23 mouse cellular contexts compared by ENCODE assay signal in the genomic region with DNA sequence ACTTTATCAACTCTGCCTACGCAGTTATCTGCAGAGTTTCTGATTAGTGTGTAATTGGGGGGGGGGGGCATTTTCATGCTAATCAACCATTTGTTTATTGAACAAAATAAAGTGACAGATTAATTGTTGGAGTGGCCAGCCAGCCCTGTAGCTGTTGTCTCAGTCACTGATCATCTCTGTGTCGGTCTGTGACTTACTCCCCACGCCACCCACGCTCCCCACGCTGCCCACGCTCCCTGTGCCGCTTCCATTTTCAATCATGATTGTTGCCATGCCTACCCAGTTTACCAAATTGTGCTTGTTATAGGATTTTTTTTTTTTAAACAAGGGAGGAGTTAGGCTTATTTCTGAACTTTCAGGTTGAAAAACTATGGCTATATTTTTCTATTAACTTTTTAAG.
"Had no signal": no experiment of that assay in that cellular context is flagged by ENCODE, and none has a peak within 500 bp of the region (broad histone marks: within the 10 kb centered on the region; RNA-seq: fewer than 3 reads in every experiment).

No protein-coding gene starts in this region.

- H3K27ac ChIP-seq: intestine, embryonic 15.5 days; limb, embryonic 10.5 days; limb, embryonic 13.5 days; liver, embryonic 12.5 days; liver, embryonic 15.5 days; lung, embryonic 15.5 days; midbrain, embryonic 10.5 days; midbrain, embryonic 13.5 days; stomach, embryonic 15.5 days had no signal

- DNase-seq: kidney, adult 11 months; kidney, adult 8-10 months; kidney, postnatal 14 days; kidney, postnatal 4 days; liver; lung, adult 18-20 months; lung, postnatal 10 days; lung, postnatal 36 days; right cerebral cortex, postnatal 25 days; spleen, adult 18-20 months; thymus, adult 2 months; thymus, postnatal 14 days; thymus, postnatal 4 days had no signal

- H3K36me3 ChIP-seq: intestine, embryonic 15.5 days; limb, embryonic 13.5 days; liver, embryonic 12.5 days; liver, embryonic 15.5 days; lung, embryonic 15.5 days; midbrain, embryonic 10.5 days; midbrain, embryonic 13.5 days; stomach, embryonic 15.5 days had no signal

- H3K4me1 ChIP-seq: intestine, embryonic 15.5 days; liver, embryonic 12.5 days; lung, embryonic 15.5 days; megakaryocyte, embryonic 14.5 days; stomach, embryonic 15.5 days had no signal

- H3K27me3 ChIP-seq: intestine, embryonic 15.5 days; limb, embryonic 13.5 days; liver, embryonic 12.5 days; liver, embryonic 15.5 days; lung, embryonic 15.5 days; megakaryocyte, embryonic 14.5 days; midbrain, embryonic 13.5 days; stomach, embryonic 15.5 days had no signal

- H3K4me2 ChIP-seq: intestine, embryonic 15.5 days; limb, embryonic 13.5 days; liver, embryonic 12.5 days; liver, embryonic 15.5 days; lung, embryonic 15.5 days; midbrain, embryonic 13.5 days; stomach, embryonic 15.5 days had no signal

- H3K9me3 ChIP-seq: intestine, embryonic 15.5 days; limb, embryonic 10.5 days; limb, embryonic 13.5 days; liver, embryonic 12.5 days; liver, embryonic 15.5 days; lung, embryonic 15.5 days; midbrain, embryonic 10.5 days; midbrain, embryonic 13.5 days; stomach, embryonic 15.5 days had no signal

- H3K9ac ChIP-seq: intestine, embryonic 15.5 days; limb, embryonic 13.5 days; liver, embryonic 12.5 days; liver, embryonic 15.5 days; lung, embryonic 15.5 days; midbrain, embryonic 13.5 days; stomach, embryonic 15.5 days had no signal

- H3K4me3 ChIP-seq: intestine, embryonic 15.5 days; limb, embryonic 10.5 days; limb, embryonic 13.5 days; liver, embryonic 12.5 days; liver, embryonic 15.5 days; lung, embryonic 15.5 days; megakaryocyte, embryonic 14.5 days; midbrain, embryonic 10.5 days; midbrain, embryonic 13.5 days; stomach, embryonic 15.5 days had no signal

- ATAC-seq: intestine, embryonic 15.5 days; liver, embryonic 12.5 days; midbrain, embryonic 13.5 days had no signal
